Mouse (Mus musculus) thymus, postnatal 10 days (tissue): ENCODE results near the gene Fam120c.
A peak's percentile ranks its signal among the peaks of the same experiment; 100 is the strongest.

Source experiments
- DNase-seq, 2 experiments: peaks; one replicate each; pipeline ENCODE4 v3.0.0; 2021; ENCODE audit warnings: low spot score in 2 of 2

The Fam120c gene

GRCm38 (mm10) chrX:151520458-151521322 lies 176.7 kb downstream of the Fam120c start, which contains the start of gene Phf8:
Gene Phf8 (plus strand): TSS chrX:151520672.
- DNase-seq = peak; percentile 93 to 95
